Mouse (Mus musculus): ENCODE measurements around the gene Tenm4. TPM values are rescaled to one million over a fixed set of nuclear protein-coding genes. Genes with fewer than 3 reads are reported as not detected.

Tenm4 gene
- polyA plus RNA-seq, 1 experiment from 2014 or later: 51.6 TPM

DNA sequence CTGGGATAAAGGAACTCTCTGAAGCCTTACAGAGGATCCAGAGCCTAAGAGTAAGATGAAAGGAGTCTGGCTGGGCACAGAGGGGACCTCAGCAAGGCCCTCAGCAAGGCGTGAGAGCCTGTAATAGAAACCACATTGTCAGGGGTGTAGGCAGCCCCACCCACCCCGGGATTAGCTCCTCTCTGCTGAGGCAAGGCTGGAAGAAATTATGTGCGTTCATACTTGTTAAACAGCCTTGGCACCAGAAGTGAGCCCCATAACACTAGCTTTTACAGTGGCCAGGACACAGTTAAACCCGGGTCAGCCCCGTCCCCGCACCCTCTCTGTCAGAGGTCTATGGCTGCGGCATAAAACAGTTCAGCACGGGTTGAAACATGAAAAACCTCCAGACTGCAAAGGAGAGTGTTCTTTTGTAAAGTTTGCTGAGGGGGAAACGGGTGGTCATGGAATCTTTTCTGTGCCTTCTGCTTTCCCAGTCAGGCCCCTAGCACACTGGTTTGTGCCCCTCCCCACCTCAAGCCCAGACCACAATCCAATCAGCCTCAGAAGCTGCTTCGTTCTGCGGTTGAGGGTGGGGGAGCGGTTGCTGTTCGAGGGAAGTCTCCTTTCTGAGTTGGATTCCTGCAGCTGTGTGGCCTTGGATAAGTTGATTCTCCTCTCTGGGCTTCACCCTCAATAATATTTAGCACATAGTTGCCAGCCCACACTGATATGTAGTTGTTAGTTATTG lies 486.2 kb downstream of the Tenm4 start:
- Histone ChIP-seq H3K9me3 (replicated peaks) (no peaks in the 10 kb centered on the region), H3K27ac (replicated peaks) (peak overlapping the region; percentile 82), H3K9ac (no peak overlapping the region), H3K4me3 (replicated peaks) (no peak overlapping the region), H3K36me3 (no peaks in the 10 kb centered on the region), H3K4me2 (replicated peaks) (peak overlapping the region; percentile 36), H3K27me3 (no peaks in the 10 kb centered on the region), H3K4me1 (peaks cover 68% of the 10 kb centered on the region)
- ATAC-seq (ENCODE audit: insufficient number of reproducible peaks, low FRiP score, low TSS enrichment, low read depth): peak; percentile 85
- 3% methylated on average over 13 of the region's 13 CpGs for WGBS

DNA sequence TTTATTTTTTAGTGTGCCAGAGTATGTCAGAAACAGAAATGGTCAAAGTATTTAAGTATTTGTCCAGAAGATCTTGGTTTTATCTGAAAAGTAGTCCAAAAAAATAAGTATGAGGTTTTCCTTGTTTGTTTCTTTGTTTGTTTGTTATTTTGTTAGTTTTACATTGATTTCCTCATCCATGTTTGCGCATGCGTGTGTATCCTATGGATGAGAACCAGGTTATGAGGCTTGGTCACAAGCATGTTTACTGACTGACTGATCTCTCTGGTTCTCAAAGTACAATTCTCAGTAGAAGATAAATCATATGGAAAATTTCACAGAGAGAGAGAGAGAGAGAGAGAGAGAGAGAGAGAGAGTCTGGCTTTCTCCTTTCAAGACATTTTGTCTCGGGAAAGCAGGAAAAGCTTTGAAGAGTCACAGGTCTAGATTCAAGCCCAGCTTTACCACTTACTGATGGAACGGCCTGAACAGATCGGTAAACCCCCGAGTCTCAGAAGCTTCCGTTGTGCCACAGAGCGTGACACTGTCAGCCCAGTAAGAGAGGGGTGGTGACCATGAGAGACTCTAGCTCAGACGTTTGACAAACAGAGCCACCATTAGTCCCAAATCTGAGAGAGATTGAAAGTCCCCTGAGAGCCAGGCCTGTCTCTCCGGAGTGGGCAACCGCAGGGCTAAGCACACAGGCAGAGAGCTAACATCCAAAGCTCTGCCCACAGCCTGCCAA lies 487.0 kb downstream of the Tenm4 start:
- Histone ChIP-seq H3K36me3 (no peaks in the 10 kb centered on the region), H3K4me3 (replicated peaks) (no peak overlapping the region), H3K9me3 (replicated peaks) (no peaks in the 10 kb centered on the region), H3K4me2 (replicated peaks) (no peak overlapping the region), H3K27me3 (no peaks in the 10 kb centered on the region), H3K27ac (replicated peaks) (peak overlapping the region; percentile 82; the same call in 1 of the 2 replicates), H3K4me1 (peaks cover 61% of the 10 kb centered on the region), H3K9ac (no peak overlapping the region)
- WGBS: 63% methylated on average over 11 of the region's 11 CpGs
- no peak for ATAC-seq (ENCODE audit: insufficient number of reproducible peaks, low FRiP score, low TSS enrichment, low read depth)

DNA sequence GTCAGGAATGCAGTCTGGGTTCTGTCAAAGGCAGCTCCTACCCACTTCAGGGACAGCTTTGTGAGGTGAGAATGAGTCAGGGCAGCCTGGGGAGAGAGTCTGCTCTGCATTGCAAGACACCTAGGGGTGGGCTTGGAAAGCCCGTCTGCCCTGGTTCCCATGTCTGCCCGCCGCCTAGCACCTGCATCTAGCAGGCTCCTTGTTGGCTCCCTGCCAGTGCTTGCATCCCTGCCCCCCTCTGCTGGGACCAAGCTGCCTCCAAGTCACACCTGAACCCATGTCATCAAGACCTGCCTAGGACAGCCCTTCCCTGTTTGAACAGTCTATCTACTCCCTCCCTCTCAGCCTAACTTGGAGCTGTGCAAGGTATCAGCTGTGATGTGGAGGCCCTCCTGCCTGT lies 489.9 kb downstream of the Tenm4 start:
- Histone ChIP-seq H3K4me3 (replicated peaks) (no peak overlapping the region), H3K27ac (replicated peaks) (peak overlapping the region; percentile 48; the same call in 1 of the 2 replicates), H3K4me2 (replicated peaks) (no peak overlapping the region), H3K9me3 (replicated peaks) (no peaks in the 10 kb centered on the region), H3K4me1 (peaks cover 57% of the 10 kb centered on the region), H3K9ac (no peak overlapping the region), H3K36me3 (no peaks in the 10 kb centered on the region), H3K27me3 (no peaks in the 10 kb centered on the region)
- WGBS: 47% methylated on average over 3 of the region's 3 CpGs
- ATAC-seq (ENCODE audit: insufficient number of reproducible peaks, low FRiP score, low TSS enrichment, low read depth): peak; percentile 49

DNA sequence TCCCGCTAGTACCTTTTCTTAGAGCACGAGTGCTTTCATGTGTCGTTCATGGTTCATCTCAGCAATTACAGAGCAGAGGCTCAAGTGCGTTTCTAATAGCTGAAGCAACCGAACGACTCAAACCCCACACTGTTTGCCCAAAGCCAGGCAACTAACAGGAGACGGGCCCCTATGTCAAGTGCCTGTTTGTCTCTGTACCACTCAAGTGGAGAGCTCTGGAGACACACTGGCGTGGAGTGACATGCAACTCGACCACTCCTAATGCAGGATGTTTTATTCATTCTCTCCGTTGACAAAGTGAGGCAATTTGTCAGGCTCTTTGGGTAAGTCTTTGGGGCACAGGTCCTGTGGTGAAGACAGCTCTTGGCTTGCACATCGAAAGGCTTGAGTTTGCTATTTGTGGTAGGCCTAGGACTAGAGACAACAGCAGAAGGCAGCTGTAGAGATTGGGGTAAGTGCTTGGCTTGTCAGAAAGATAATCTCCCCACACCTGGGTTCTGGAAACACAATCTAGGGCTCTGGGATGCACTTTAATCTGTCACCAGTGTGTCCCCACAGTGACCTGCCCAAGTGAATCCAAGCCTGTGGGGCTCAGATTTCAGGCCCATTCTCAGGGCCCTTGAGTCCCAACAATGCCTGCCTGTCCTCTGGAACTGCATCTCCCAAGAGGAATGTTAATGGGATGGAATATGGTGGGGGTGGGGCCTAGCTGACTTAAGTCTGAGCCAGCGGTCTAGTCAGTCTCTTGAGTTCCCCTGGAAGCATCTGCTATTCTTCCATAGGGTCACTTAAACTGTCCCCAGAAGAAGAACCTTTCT lies 490.5 kb downstream of the Tenm4 start:
- no peak; the same call in 1 of the 2 replicates for ATAC-seq (ENCODE audit: insufficient number of reproducible peaks, low FRiP score, low TSS enrichment, low read depth)
- WGBS: 38% methylated on average over 12 of the region's 12 CpGs
- H3K27ac ChIP-seq (replicated peaks): peak overlapping the region; percentile 48; the same call in 1 of the 2 replicates

DNA sequence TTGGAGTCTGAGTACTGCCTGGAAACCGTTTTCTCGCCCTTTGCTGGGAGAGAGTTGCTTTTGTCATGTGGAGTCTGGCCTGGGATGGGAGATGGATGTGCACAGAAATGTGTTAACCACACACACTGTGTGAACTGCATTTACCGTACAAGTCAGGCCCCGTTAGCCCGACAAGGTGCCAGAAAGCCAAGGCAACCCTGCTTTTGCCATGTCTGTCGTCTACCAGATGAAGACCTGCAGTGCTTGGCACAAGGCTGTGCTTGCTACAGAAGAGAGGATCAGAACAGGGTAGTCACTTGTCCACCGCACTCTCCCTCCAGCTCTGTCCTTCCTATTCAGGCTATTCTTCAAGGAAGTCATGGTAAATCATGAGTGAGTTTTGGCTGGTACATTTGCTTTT lies 492.3 kb downstream of the Tenm4 start:
- no peak for ATAC-seq (ENCODE audit: insufficient number of reproducible peaks, low FRiP score, low TSS enrichment, low read depth)
- no peak overlapping the region for H3K4me3 ChIP-seq (replicated peaks)
- no peaks in the 10 kb centered on the region for H3K9me3 ChIP-seq (replicated peaks)
- H3K4me2 ChIP-seq (replicated peaks): no peak overlapping the region
- H3K27ac ChIP-seq (replicated peaks): no peak overlapping the region
- H3K4me1 ChIP-seq: peaks cover 35% of the 10 kb centered on the region
- no peak overlapping the region for H3K9ac ChIP-seq
- WGBS: 66% methylated on average over 7 of the region's 7 CpGs
- H3K27me3 ChIP-seq: no peaks in the 10 kb centered on the region
- H3K36me3 ChIP-seq: no peaks in the 10 kb centered on the region

More for the DNA sequence above, 490.5 kb downstream of the Tenm4 start:
- Histone ChIP-seq H3K4me1 (peaks cover 51% of the 10 kb centered on the region), H3K27me3 (no peaks in the 10 kb centered on the region), H3K36me3 (no peaks in the 10 kb centered on the region), H3K4me3 (replicated peaks) (no peak overlapping the region), H3K9me3 (replicated peaks) (no peaks in the 10 kb centered on the region), H3K9ac (no peak overlapping the region), H3K4me2 (replicated peaks) (no peak overlapping the region)

DNA sequence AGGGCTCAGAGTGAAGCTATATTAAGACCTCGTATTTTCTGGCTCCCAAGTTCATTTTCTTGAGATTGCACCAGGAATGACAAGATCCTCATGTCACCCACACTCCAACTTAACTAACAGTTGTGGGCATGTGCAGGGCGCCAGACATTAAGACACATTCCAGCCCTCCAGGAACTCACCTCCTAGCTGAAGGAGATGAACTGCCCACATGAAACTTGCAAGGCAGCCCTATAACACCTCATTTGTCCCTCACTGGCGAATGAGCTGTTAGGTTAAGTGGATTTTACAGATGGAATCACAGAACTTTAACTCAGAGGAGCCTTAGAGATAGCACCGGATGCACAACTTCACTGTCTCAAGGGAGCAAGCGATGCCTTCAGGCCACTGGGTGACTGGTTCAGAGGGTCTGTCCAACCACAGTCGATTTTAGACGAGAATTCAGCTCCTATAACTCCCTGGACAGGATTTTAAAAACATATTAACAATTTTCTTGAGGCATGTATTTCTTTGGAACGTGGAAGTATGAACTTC lies 495.4 kb downstream of the Tenm4 start:
- Histone ChIP-seq H3K4me3 (replicated peaks) (no peak overlapping the region), H3K4me2 (replicated peaks) (no peak overlapping the region), H3K9me3 (replicated peaks) (no peaks in the 10 kb centered on the region), H3K9ac (no peak overlapping the region), H3K4me1 (peaks cover 19% of the 10 kb centered on the region), H3K27me3 (no peaks in the 10 kb centered on the region), H3K36me3 (no peaks in the 10 kb centered on the region), H3K27ac (replicated peaks) (no peak overlapping the region)
- no peak for ATAC-seq (ENCODE audit: insufficient number of reproducible peaks, low FRiP score, low TSS enrichment, low read depth)
- 67% methylated on average over 8 of the region's 8 CpGs for WGBS

DNA sequence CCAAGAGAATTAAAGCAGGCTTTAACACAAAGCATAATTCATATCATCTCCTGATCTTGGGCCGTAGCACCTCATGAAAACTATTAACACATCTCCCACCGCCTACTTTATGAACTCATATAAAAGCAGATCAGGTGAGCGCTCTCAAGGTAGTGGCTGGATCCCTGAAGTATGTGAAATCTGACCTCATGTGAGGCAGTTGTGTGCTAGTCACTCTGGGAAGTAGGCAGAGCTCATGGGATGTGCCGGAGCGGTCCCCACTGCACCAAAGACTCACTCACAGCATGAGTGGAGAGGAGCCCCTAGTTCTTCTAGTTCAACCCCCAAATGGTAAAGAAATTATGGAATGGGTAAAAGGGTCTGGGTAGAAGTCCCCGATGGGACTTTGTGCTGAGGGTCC lies 496.6 kb downstream of the Tenm4 start:
- no peaks in the 10 kb centered on the region for H3K27me3 ChIP-seq
- H3K27ac ChIP-seq (replicated peaks): no peak overlapping the region
- no peak overlapping the region for H3K4me2 ChIP-seq (replicated peaks)
- no peak for ATAC-seq (ENCODE audit: insufficient number of reproducible peaks, low FRiP score, low TSS enrichment, low read depth)
- H3K9ac ChIP-seq: no peak overlapping the region
- no peak overlapping the region for H3K4me3 ChIP-seq (replicated peaks)
- no peaks in the 10 kb centered on the region for H3K9me3 ChIP-seq (replicated peaks)
- no peaks in the 10 kb centered on the region for H3K36me3 ChIP-seq
- peaks cover 21% of the 10 kb centered on the region for H3K4me1 ChIP-seq
- WGBS: 77% methylated on average over 6 of the region's 6 CpGs

DNA sequence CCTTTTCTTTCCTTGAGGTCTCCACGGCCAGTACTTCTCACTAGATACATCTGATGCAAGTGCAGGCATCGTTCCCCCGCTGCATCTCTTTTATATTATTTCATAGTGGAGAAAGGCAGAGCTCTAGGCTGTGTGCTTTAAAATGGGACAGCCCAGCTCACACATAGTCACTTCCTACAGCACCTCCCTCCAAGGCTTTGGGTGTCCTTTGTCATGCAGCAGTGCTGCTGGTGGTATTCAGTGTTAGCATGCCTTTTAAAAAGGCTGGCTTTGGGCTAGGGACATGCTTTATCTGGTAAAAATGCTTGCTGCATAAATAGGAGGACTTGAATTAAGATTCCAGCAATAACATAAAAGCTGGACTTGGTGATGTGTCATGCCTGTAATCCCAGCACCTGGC lies 499.0 kb downstream of the Tenm4 start:
- no peak overlapping the region for H3K9ac ChIP-seq
- no peak overlapping the region for H3K4me3 ChIP-seq (replicated peaks)
- H3K4me2 ChIP-seq (replicated peaks): no peak overlapping the region
- H3K27ac ChIP-seq (replicated peaks): no peak overlapping the region
- WGBS: 73% methylated on average over 3 of the region's 3 CpGs
- H3K27me3 ChIP-seq: no peaks in the 10 kb centered on the region
- H3K4me1 ChIP-seq: peaks cover 24% of the 10 kb centered on the region
- no peaks in the 10 kb centered on the region for H3K36me3 ChIP-seq
- H3K9me3 ChIP-seq (replicated peaks): no peaks in the 10 kb centered on the region
- no peak for ATAC-seq (ENCODE audit: insufficient number of reproducible peaks, low FRiP score, low TSS enrichment, low read depth)

DNA sequence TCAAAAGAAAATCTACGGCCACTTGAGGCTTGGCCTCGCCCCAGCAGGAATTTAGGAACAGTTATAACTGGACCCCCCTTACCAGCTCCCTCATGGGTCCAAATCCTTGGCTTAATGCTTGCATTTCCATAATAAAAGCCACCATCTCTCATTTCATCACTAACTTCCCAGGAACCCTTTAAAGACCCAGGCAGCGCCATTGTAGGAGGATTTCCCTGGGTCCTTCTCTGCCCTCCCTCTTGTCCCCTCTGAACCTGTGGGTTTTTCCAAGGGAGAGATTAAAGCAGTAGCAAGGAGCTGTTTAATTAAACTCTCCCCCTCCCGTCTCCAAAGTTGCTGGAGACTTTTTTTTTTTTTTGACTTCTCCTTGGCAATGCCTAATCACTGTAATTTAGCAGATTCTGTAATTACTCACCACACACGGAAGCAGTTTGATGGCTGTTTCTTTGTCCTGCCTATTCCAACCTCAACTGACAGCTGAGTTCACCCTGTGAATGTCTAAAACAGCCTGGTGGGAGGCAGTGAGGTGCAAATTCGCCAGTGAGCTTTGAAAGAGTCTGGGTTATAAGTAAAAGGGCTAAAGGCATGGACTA lies 501.4 kb downstream of the Tenm4 start:
- H3K9ac ChIP-seq: no peak overlapping the region
- WGBS: 39% methylated on average over 6 of the region's 6 CpGs
- peaks cover 24% of the 10 kb centered on the region for H3K4me1 ChIP-seq
- no peak overlapping the region for H3K4me3 ChIP-seq (replicated peaks)
- peak; percentile 34 for ATAC-seq (ENCODE audit: insufficient number of reproducible peaks, low FRiP score, low TSS enrichment, low read depth)
- H3K36me3 ChIP-seq: no peaks in the 10 kb centered on the region
- no peaks in the 10 kb centered on the region for H3K9me3 ChIP-seq (replicated peaks)
- H3K27ac ChIP-seq (replicated peaks): peak overlapping the region; percentile 17; the same call in 1 of the 2 replicates
- no peak overlapping the region for H3K4me2 ChIP-seq (replicated peaks)
- no peaks in the 10 kb centered on the region for H3K27me3 ChIP-seq

DNA sequence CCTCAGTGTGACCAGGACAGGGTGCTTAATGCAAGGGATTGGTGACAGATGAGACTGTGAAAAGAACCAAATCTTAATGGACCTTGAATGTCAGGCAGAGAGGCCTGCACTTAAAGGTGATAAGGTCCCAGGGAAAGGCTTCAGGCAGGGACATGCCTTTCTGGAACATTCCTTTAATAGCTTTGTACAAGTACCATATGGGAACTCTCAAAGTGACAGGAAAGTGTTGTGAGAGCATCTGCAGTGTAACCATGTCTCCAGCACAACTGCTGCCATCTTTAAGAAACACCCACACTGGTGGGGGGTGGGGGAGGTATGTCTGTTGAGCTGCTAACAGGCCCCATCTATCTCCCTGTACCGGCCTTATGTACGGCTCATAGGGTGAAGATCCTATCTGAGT lies 506.0 kb downstream of the Tenm4 start:
- Histone ChIP-seq H3K9ac (no peak overlapping the region), H3K36me3 (no peaks in the 10 kb centered on the region), H3K4me2 (replicated peaks) (no peak overlapping the region), H3K9me3 (replicated peaks) (no peaks in the 10 kb centered on the region), H3K27ac (replicated peaks) (no peak overlapping the region), H3K4me3 (replicated peaks) (no peak overlapping the region), H3K4me1 (peaks cover 9% of the 10 kb centered on the region; the same call in 1 of the 2 replicates), H3K27me3 (no peaks in the 10 kb centered on the region)
- 75% methylated on average over 2 of the region's 2 CpGs for WGBS
- no peak for ATAC-seq (ENCODE audit: insufficient number of reproducible peaks, low FRiP score, low TSS enrichment, low read depth)

Data from embryonic facial prominence, embryonic 15.5 days (tissue).